Mouse (Mus musculus) liver, embryonic 14.5 days (tissue): ENCODE measurements around the gene Trpv5.

Source experiments
- CTCF ChIP-seq: IDR thresholded peaks from 2 replicates; pipeline ENCODE4 v1.5.1; 2016; ENCODE audit warnings: antibody characterized with exemption, low read depth, control low read depth
- EP300 ChIP-seq: IDR thresholded peaks from 2 replicates; pipeline ENCODE4 v1.6.1; 2016; ENCODE audit warnings: antibody characterized with exemption, low read depth

DNA sequence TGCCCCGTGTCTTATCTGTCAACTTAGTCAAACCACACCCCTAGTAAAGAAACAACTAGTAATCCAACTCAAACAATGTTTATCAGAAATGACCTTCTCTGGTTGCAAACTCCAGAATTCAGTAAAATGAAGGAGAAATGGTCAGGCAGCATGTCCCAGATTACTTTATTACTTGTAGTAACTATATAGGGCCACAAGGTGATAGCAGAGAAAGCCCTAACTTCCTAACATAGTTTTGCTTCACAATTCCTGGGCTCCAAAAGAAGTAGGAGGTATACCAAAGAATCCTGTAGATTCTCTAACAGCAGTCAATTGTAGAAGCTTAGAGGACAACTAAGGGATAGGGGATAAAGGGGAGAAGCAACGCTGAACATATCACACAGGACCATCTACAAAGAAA is 49.8 kb downstream of the Trpv5 start:
- TF ChIP-seq CTCF (peak; percentile 18; the same call in 1 of the 2 replicates), EP300 (no peak)
